Mouse (Mus musculus): ENCODE data around the gene Il23a.

DNA sequence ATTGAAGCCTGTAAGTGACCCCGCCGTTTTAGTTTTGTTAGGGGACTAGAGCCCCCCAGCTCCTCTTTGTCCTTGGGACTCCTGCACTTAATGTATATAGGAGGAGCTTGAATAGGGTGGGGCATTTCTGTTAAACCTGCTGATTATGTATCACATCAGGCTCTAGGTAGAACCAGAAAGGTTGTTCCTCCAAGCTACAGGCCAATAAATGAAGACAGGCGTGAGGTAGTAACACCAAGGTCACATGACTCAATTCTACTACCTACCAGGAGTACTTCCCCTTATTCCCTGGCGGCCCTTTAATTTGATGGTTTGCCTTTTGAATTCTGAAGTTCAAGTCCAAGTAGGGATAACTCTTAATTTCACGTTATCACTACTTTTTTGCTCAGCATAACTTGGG is 39.9 kb upstream of the Il23a start:
- TF ChIP-seq EP300 (IDR thresholded peaks at IDR 0.05; ENCODE audit: low read depth) (no peak), CTCF (IDR thresholded peaks at IDR 0.05; ENCODE audit: low read depth) (no peak)

Data from liver, embryonic 14.5 days (tissue).